Mouse (Mus musculus): ENCODE data around the gene Depdc7. TPM values are rescaled to one million over a fixed set of nuclear protein-coding genes. Genes with fewer than 3 reads are reported as not detected.

Depdc7 gene
- polyA plus RNA-seq (2012; fragmentation: generic; extraction: Trizol): 4.3 TPM

DNA sequence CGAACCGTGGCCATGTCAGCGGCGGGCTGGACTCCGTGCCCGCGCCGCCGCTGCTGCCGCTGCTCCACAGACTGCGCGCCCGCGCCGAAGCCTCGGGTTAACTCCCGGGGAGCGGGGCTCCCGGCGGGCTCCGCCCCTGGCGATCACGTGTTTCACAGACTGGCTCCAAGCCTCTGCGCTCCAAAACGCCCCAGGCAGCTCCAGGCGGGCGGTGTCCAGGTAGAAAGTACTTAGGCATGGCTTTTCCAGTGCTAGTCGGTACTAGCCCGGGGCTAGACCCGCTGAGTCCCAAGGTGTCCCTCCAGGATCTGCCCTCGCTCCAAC is at the start of gene Depdc7:
Gene Depdc7, minus strand, starts transcription at position 138 of the 324 bp plus-strand sequence.
- no peaks in the 10 kb centered on the region for H3K36me3 ChIP-seq (ENCODE audit: control insufficient read depth, insufficient read depth)
- H3K79me2 ChIP-seq (ENCODE audit: control insufficient read depth, insufficient read depth): no peaks in the 10 kb centered on the region
- H3K4me3 ChIP-seq: peak within 1 kb of the TSS; percentile 38
- H3K4me2 ChIP-seq (ENCODE audit: low read depth): peak within 1 kb of the TSS; percentile 64
- H3ac ChIP-seq (ENCODE audit: control insufficient read depth, insufficient read length): peak within 1 kb of the TSS; percentile 61
- H3K27me3 ChIP-seq (ENCODE audit: control insufficient read depth, insufficient read depth, insufficient read length): no peaks in the 10 kb centered on the region
- no peak for TF ChIP-seq REST (IDR thresholded peaks at IDR 0.05; ENCODE audit: insufficient read depth, insufficient read length)
- TF ChIP-seq TCF3 (IDR thresholded peaks at IDR 0.05; ENCODE audit: insufficient read length, low read depth): no peak
- peak; percentile 87 for TF ChIP-seq POLR2A (IDR thresholded peaks at IDR 0.05; ENCODE audit: insufficient read length, low read depth)
- TF ChIP-seq MAX (IDR thresholded peaks at IDR 0.05; ENCODE audit: low read depth): no peak
- no peak for TF ChIP-seq MYOD1 (IDR thresholded peaks at IDR 0.05; ENCODE audit: control insufficient read depth in 1 of 3, insufficient read length in 2 of 3, low read depth in 2 of 3)
- no peak for TF ChIP-seq CEBPB (IDR thresholded peaks at IDR 0.05; ENCODE audit: insufficient read depth, poor library complexity, severe bottlenecking)
- no peak for TF ChIP-seq E2F4 (IDR thresholded peaks at IDR 0.05; ENCODE audit: insufficient read depth)
- TF ChIP-seq POLR2AphosphoS2 (IDR thresholded peaks at IDR 0.05; ENCODE audit: insufficient read length, low read depth): peak; percentile 85
- TF ChIP-seq USF1 (IDR thresholded peaks at IDR 0.05; ENCODE audit: low read depth): peak; percentile 64
- no peak for TF ChIP-seq MYOG (IDR thresholded peaks at IDR 0.05; ENCODE audit: control insufficient read depth in 1 of 3, insufficient read depth in 1 of 3, insufficient read length in 2 of 3, low read depth in 2 of 3)
- no peak for TF ChIP-seq SRF (IDR thresholded peaks at IDR 0.05; ENCODE audit: control insufficient read depth, insufficient read length, low read depth)
- no peak for TF ChIP-seq TCF12 (IDR thresholded peaks at IDR 0.05; ENCODE audit: insufficient read depth, poor library complexity, severe bottlenecking)

DNA sequence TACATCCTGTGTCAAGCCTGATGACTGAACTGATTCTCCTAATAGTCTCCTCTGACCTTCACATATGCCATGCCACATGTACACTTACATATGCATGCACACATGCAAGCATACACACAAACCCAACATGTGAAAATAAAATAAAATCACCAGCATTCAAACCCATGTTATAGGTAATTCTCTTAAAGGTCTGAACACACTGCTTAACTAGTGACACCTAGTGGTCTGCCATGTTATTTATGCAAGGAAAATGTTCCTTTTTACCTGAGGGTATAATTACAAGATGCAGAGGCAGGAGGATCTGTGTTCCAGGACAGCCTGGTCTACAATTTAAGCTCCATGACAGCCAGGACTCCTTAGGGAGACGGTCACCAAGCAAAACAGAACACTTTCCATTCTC is 32.1 kb upstream of the Depdc7 start:
- peaks cover 6% of the 10 kb centered on the region for H3K36me3 ChIP-seq (ENCODE audit: control insufficient read depth, insufficient read depth)
- no peaks in the 10 kb centered on the region for H3K79me2 ChIP-seq (ENCODE audit: control insufficient read depth, insufficient read depth)
- no peak overlapping the region for H3K4me3 ChIP-seq
- H3K27me3 ChIP-seq (ENCODE audit: control insufficient read depth, insufficient read depth, insufficient read length): no peaks in the 10 kb centered on the region
- no peak overlapping the region for H3ac ChIP-seq (ENCODE audit: control insufficient read depth, insufficient read length)
- TF ChIP-seq SRF (IDR thresholded peaks at IDR 0.05; ENCODE audit: control insufficient read depth, insufficient read length, low read depth) (no peak), REST (IDR thresholded peaks at IDR 0.05; ENCODE audit: insufficient read depth, insufficient read length) (no peak), MAX (IDR thresholded peaks at IDR 0.05; ENCODE audit: low read depth) (no peak)
- no peak overlapping the region for H3K4me2 ChIP-seq (ENCODE audit: low read depth)

DNA sequence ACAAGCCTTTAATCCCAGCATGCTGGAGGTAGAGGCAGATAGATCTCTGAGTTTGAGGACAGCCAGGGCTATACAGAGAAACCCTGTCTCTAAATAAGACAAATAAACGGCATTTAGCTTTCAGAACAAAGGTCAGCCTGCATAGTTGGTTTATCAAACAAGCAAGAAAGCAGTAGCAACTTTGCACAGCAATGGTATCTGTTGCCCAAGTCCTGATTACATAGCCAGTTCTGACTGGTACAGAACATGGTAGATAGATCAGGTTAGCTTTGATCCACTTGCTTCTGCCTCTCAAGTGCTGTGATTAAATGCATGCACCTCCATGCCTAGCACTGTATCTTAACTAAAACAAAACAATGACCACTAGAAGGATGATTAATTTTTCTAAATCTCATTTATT is 26.0 kb upstream of the Depdc7 start:
- Histone ChIP-seq H3K36me3 (ENCODE audit: control insufficient read depth, insufficient read depth) (peaks cover 16% of the 10 kb centered on the region), H3K4me3 (no peak overlapping the region), H3K79me2 (ENCODE audit: control insufficient read depth, insufficient read depth) (no peaks in the 10 kb centered on the region), H3K4me2 (ENCODE audit: low read depth) (no peak overlapping the region), H3ac (ENCODE audit: control insufficient read depth, insufficient read length) (no peak overlapping the region), H3K27me3 (ENCODE audit: control insufficient read depth, insufficient read depth, insufficient read length) (no peaks in the 10 kb centered on the region)
- TF ChIP-seq POLR2AphosphoS2 (IDR thresholded peaks at IDR 0.05; ENCODE audit: insufficient read length, low read depth): no peak
- no peak for TF ChIP-seq E2F4 (IDR thresholded peaks at IDR 0.05; ENCODE audit: insufficient read depth)
- TF ChIP-seq SRF (IDR thresholded peaks at IDR 0.05; ENCODE audit: control insufficient read depth, insufficient read length, low read depth): no peak
- no peak for TF ChIP-seq USF1 (IDR thresholded peaks at IDR 0.05; ENCODE audit: low read depth)
- TF ChIP-seq TCF12 (IDR thresholded peaks at IDR 0.05; ENCODE audit: insufficient read depth, poor library complexity, severe bottlenecking): no peak
- no peak for TF ChIP-seq TCF3 (IDR thresholded peaks at IDR 0.05; ENCODE audit: insufficient read length, low read depth)
- TF ChIP-seq MAX (IDR thresholded peaks at IDR 0.05; ENCODE audit: low read depth): no peak
- TF ChIP-seq POLR2A (IDR thresholded peaks at IDR 0.05; ENCODE audit: insufficient read length, low read depth): no peak
- TF ChIP-seq MYOD1 (IDR thresholded peaks at IDR 0.05; ENCODE audit: control insufficient read depth in 1 of 3, insufficient read length in 2 of 3, low read depth in 2 of 3): no peak
- TF ChIP-seq MYOG (IDR thresholded peaks at IDR 0.05; ENCODE audit: control insufficient read depth in 1 of 3, insufficient read depth in 1 of 3, insufficient read length in 2 of 3, low read depth in 2 of 3): no peak
- no peak for TF ChIP-seq REST (IDR thresholded peaks at IDR 0.05; ENCODE audit: insufficient read depth, insufficient read length)
- no peak for TF ChIP-seq CEBPB (IDR thresholded peaks at IDR 0.05; ENCODE audit: insufficient read depth, poor library complexity, severe bottlenecking)

DNA sequence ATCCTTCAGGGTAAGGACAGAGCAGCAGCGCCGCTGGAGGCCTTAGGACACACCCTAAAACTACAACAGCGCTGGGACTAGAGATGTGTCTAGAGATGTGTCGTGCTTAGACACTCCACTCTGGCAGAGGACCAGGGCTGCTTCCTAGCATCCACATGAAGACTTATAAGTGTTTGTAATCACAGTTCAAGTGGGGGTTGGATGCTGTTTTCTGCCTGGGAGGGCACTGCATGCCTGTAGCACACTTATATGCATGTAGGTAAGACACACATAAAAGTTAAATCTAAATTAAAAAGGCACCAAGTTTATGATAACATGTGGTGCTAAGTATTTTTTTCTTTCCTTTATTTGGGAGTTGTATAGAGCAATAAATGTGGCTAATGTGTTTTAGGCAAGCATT is 21.3 kb upstream of the Depdc7 start:
- no peak overlapping the region for H3K4me2 ChIP-seq (ENCODE audit: low read depth)
- H3K4me3 ChIP-seq: no peak overlapping the region
- H3K27me3 ChIP-seq (ENCODE audit: control insufficient read depth, insufficient read depth, insufficient read length): no peaks in the 10 kb centered on the region
- no peak for TF ChIP-seq REST (IDR thresholded peaks at IDR 0.05; ENCODE audit: insufficient read depth, insufficient read length)
- no peak for TF ChIP-seq SRF (IDR thresholded peaks at IDR 0.05; ENCODE audit: control insufficient read depth, insufficient read length, low read depth)
- no peak for TF ChIP-seq MAX (IDR thresholded peaks at IDR 0.05; ENCODE audit: low read depth)
- no peak for TF ChIP-seq MYOD1 (IDR thresholded peaks at IDR 0.05; ENCODE audit: control insufficient read depth in 1 of 3, insufficient read length in 2 of 3, low read depth in 2 of 3)
- no peak for TF ChIP-seq USF1 (IDR thresholded peaks at IDR 0.05; ENCODE audit: low read depth)
- TF ChIP-seq CEBPB (IDR thresholded peaks at IDR 0.05; ENCODE audit: insufficient read depth, poor library complexity, severe bottlenecking): no peak
- no peak for TF ChIP-seq TCF3 (IDR thresholded peaks at IDR 0.05; ENCODE audit: insufficient read length, low read depth)
- no peak for TF ChIP-seq TCF12 (IDR thresholded peaks at IDR 0.05; ENCODE audit: insufficient read depth, poor library complexity, severe bottlenecking)
- no peak for TF ChIP-seq MYOG (IDR thresholded peaks at IDR 0.05; ENCODE audit: control insufficient read depth in 1 of 3, insufficient read depth in 1 of 3, insufficient read length in 2 of 3, low read depth in 2 of 3)
- TF ChIP-seq POLR2AphosphoS2 (IDR thresholded peaks at IDR 0.05; ENCODE audit: insufficient read length, low read depth): no peak
- TF ChIP-seq POLR2A (IDR thresholded peaks at IDR 0.05; ENCODE audit: insufficient read length, low read depth): no peak
- no peak for TF ChIP-seq E2F4 (IDR thresholded peaks at IDR 0.05; ENCODE audit: insufficient read depth)
- H3K36me3 ChIP-seq (ENCODE audit: control insufficient read depth, insufficient read depth): peaks cover 7% of the 10 kb centered on the region
- no peaks in the 10 kb centered on the region for H3K79me2 ChIP-seq (ENCODE audit: control insufficient read depth, insufficient read depth)
- no peak overlapping the region for H3ac ChIP-seq (ENCODE audit: control insufficient read depth, insufficient read length)

DNA sequence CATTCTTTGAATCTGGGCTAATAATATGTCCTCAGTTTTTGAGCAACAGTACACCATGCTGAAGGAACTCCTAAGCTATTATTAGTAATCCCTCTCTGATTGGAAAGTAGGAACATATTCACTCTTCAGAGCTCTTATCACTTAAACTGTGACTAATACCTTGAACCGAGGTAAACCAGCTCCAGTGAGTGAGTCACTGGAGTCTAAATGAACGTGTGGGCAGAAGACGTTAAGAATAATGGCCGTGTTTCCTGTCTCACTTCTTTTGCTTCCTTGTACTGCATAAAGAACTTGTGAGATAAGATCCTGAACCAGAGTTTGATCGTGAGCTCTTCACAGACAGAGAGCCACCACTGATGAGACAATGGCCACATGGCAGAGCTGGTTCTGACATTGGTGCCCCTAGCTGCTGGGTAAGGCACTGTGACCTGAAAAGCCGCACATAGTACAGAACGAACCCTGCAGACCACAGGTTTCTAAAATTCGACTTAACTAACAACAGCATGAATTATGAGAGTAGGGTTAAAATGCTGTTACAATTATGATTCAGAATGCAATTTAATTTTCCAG is 20.5 kb upstream of the Depdc7 start:
- H3K27me3 ChIP-seq (ENCODE audit: control insufficient read depth, insufficient read depth, insufficient read length): no peaks in the 10 kb centered on the region
- TF ChIP-seq POLR2AphosphoS2 (IDR thresholded peaks at IDR 0.05; ENCODE audit: insufficient read length, low read depth) (no peak), TCF12 (IDR thresholded peaks at IDR 0.05; ENCODE audit: insufficient read depth, poor library complexity, severe bottlenecking) (no peak), E2F4 (IDR thresholded peaks at IDR 0.05; ENCODE audit: insufficient read depth) (no peak), TCF3 (IDR thresholded peaks at IDR 0.05; ENCODE audit: insufficient read length, low read depth) (no peak), CEBPB (IDR thresholded peaks at IDR 0.05; ENCODE audit: insufficient read depth, poor library complexity, severe bottlenecking) (no peak), REST (IDR thresholded peaks at IDR 0.05; ENCODE audit: insufficient read depth, insufficient read length) (no peak), MYOD1 (IDR thresholded peaks at IDR 0.05; ENCODE audit: control insufficient read depth in 1 of 3, insufficient read length in 2 of 3, low read depth in 2 of 3) (no peak), POLR2A (IDR thresholded peaks at IDR 0.05; ENCODE audit: insufficient read length, low read depth) (no peak), USF1 (IDR thresholded peaks at IDR 0.05; ENCODE audit: low read depth) (no peak), MYOG (IDR thresholded peaks at IDR 0.05; ENCODE audit: control insufficient read depth in 1 of 3, insufficient read depth in 1 of 3, insufficient read length in 2 of 3, low read depth in 2 of 3) (no peak), MAX (IDR thresholded peaks at IDR 0.05; ENCODE audit: low read depth) (no peak), SRF (IDR thresholded peaks at IDR 0.05; ENCODE audit: control insufficient read depth, insufficient read length, low read depth) (no peak)
- no peak overlapping the region for H3K4me3 ChIP-seq
- H3K79me2 ChIP-seq (ENCODE audit: control insufficient read depth, insufficient read depth): no peaks in the 10 kb centered on the region
- no peak overlapping the region for H3ac ChIP-seq (ENCODE audit: control insufficient read depth, insufficient read length)
- H3K4me2 ChIP-seq (ENCODE audit: low read depth): peak overlapping the region; percentile 56
- peaks cover 7% of the 10 kb centered on the region for H3K36me3 ChIP-seq (ENCODE audit: control insufficient read depth, insufficient read depth)

All from myocyte (in vitro differentiated cells).